Mouse (Mus musculus): ENCODE results near the gene Gipc1.
A peak's percentile ranks its signal among the peaks of the same experiment; 100 is the strongest.

Gipc1 gene

DNA sequence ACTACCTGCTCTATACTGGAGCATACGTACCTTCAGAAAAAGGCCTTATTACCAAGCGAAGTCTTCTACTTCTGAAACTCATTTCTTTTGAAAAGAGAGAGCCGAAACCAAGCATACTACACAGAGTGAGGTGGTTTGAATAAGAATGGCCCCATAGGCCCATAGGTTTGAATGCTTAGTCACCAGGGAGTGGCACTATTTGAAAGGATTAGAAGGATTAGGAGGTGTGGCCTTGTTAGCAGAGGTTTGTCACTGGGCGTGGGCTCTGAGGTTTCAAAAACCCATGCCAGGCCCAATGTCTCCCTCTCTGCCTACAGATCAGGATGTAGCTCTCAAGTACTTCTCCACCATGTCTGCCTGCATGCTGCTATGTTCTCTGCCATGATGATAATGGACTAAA lies 4.4 kb upstream of the Gipc1 start:
- DNase-seq (ENCODE audit: low read depth, low spot score): no peak

DNA sequence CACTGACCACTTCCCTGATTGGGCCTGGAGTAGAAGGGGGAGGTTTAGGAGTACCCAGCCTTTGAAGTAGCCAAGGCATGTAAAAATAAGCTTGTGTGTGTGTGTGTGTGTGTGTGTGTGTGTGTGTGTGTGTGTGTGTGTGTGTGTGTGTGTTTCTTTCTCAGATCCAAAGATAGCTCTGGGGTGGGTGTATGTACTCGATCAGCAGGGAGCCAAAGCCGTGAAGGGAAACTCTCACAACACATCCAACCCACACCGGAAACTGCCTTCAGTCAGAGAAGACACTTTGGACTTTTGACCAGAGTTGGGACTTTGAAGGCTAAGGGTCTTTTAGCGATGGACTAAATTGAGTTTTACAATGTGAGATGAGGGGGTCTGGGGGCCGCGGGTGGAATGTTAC lies 2.8 kb upstream of the Gipc1 start:
- no peak for DNase-seq (ENCODE audit: low read depth, low spot score)

DNA sequence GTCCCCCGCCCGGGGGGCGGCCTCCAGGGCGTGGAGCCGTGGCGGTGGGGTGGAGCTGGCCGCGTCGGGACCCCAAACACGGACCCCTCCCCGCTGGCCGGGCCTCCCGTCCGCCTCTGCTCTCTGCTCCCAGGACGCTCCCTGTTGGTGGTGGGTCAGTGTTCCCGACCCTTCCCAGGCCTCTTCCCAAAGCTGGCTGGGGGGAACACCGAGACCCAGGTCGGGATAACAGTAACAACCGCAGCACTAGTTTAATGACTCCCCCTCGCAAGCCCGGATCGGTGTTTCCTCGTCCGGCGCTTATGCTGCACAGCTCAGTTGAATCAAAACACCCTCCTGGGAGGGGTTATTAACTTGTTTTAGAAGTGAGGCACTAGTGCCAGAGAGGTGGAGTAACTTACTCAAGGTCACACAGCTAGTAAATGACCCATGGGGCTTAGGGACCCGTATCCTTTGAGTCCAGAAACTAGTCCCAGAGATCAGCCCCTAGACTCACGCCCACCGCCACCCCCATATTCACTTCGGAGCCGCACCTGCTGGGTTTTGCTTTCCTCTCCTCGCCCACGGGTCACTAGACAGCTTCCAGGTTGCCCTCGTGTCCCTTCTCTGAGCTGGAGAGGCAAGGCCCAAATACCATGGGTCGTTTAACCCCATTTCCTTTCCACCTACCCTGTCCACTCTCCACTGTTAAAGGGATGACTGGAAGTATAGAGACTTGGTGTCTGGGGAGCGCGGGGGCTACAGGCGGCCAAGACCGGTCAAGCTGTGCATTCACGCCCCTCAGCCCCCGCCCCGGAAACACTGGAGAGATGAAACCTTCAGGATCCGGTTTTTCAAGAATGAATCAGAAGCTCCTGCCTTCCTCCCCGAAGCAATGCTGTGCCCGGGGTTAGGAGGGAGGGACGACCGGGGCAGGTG lies 526 bp downstream of the Gipc1 start:
- peak; percentile 27 for DNase-seq (ENCODE audit: low read depth, low spot score)

DNA sequence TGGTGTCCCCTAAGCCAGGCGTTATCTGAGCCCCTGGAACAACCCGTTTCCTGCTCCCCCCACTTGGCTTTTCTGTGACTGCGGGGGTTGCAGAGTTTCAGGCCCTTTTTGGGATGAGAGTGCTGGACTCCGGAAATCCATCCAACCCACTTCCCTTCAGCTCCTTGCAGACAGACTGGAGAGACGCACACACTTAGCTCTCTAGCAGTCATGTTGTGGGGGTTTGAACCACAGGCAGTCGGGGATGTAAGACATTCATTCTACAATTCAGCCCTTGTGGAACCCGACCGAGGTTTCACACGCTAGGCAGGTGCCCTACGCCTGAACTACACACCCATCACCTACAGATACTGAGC lies 1.2 kb downstream of the Gipc1 start:
- no peak for DNase-seq (ENCODE audit: low read depth, low spot score)

DNA sequence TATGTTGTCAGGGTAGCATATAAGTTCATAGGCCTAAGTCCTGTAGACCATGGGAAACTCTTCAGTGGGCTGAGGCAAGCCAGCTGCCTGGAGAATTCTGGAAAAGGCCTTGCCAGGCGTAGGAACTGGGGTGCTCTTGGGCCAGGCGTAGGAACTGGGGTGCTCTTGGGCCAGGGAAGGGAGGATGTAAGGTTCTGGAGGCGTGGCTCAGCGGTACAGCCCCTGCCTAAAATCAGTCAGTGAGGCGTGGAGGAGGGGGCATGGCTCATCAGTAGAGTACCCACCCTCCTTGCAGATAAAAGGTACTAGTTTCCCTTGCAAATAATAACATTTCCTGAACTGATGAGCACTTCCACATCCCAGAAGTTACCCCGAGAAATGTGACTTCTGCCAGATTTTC lies 2.2 kb downstream of the Gipc1 start:
- DNase-seq (ENCODE audit: low read depth, low spot score): no peak

DNA sequence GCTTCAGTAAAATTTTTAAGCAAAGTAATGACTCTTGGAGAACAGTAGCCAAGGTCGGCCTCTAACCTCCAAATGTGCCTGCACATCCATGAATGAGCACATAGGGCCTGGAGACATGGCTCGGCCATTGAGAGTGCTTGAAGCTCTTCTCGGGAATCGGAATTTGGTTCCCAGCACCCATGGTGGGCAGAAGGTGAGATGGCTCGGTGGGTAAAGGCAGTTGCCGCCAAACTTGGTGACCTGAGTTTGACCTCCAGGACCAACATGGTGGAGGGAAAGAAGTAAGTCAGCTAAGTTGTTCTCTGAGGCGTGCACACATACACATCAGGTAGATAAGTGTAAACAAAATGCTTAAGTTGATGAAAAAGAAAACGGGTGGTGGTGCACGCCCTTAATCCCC lies 3.6 kb downstream of the Gipc1 start:
- no peak for DNase-seq (ENCODE audit: low read depth, low spot score)

DNA sequence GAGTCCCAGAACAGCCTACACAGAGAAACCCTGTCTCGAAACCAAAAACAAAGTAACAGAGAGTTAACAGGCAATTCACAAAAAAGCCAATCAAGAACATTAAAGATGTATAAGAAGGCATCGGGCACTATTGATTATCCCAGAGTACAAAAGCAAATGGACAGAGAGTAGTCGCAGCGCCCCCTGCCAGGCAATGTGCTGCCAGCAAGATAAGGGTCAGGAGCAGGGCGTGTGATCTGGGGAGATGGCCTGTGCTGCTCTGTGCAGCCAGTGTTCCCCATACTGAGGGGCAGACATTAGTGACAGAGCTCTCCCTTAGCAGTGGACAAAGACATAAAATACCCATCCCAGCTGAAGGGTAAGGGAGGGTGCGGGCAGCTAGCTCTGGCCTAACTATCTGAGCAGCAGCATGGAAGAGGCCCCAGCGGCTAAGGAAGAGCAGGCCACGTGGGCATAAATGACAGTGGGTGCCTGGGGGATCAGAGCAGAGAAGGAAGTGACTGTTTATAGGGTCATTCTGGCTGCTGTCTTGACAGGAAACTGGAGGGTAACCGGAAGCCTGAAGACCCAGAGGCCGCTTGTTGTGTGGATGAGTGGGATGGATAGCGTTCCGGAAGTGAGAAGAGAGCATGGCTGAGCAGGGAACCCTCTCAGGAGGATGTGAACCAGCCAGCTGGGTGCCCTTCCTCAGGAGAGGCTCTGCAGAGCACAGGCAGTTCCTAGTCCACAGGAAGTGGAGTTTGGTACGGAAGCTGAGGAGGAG lies 4.2 kb downstream of the Gipc1 start:
- no peak for DNase-seq (ENCODE audit: low read depth, low spot score)

DNA sequence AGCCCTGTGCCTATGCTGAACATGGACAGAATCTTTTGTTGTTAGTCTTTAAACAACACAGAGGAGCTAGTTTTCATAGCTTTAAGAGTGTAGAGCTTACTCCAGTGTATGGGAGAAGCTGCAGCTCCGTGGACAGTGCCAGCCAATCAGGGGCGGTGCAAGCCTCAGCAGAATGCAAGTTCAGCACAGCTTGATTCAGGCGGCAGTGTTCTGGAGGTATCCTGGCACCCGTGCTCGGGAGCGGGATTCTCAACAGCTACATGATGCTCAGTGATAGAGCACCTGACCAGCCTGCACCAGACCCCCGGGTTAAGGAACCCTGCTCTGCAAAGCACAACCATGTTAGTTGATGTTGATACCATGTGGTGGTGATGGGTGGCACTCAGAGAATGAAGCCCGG lies 8.1 kb downstream of the Gipc1 start:
- no peak for DNase-seq (ENCODE audit: low read depth, low spot score)

DNA sequence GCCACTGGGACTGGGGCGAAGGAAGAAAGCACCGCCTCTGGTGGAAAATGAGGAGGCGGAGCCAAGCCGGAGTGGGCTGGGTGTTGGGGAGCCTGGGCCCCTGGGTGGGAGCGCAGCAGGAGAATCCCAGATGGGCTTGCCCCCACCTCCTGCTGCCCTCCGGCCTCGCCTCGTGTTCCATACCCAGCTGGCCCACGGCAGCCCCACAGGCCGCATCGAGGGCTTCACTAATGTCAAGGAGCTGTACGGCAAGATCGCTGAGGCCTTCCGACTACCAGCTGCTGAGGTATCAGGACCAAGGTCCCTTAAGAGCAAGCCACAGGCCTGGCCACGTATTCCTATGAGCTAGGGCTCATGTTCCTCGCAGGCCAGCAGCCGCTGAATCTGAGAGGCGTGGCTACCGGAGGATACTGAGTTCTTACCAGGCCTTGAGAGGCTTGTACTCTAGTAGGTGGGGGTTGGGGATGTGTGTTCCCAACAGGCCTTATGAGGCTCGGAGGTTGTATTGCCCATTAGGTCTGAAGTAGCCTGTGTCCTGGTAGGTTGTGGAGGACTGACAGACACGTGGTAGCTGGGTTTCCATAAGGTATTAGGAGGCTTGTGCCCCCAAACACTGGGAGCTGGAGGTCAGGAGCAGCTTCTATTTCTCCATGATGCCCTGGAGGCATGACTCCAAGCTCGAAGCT lies 8.7 kb downstream of the Gipc1 start:
- DNase-seq (ENCODE audit: low read depth, low spot score): no peak

DNA sequence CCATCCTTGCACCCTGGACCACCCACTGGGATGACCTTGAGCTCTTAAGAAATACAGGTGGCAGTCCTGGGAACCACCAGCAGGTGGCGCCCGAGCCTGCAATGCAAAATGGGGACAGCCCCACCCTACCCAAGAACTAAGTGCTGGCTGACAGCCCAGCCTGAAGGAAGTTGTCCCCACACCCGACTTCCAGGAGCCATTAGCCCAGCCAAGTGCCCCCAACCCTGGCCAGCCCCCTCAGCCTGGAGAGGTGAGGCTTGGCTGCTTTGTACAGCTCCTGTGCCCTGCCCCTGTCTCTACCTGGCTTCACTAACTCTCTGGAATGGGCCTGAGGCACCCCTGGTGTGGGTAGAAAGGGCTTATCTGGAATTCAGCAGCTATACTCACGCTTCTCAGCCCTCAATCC lies 9.9 kb downstream of the Gipc1 start:
- peak; percentile 72 for DNase-seq (ENCODE audit: low read depth, low spot score)

DNA sequence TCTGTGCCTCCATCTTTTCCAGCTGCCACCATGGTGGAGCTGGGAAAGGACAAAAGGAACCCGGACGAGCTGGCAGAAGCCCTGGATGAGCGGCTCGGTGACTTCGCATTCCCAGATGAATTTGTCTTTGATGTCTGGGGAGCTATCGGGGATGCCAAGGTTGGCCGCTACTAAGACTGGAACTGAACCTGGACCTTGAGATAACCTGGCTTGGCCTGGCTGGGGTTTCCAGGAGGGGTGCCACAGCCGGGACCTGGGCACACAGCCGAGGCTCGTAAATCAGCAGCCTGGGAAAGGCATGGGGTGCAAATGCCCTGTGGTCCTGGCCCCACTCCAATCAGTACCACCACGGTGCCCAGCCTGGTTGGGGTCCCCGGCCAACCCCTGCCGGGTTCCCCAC lies 11.6 kb downstream of the Gipc1 start:
- DNase-seq (ENCODE audit: low read depth, low spot score): no peak

DNA sequence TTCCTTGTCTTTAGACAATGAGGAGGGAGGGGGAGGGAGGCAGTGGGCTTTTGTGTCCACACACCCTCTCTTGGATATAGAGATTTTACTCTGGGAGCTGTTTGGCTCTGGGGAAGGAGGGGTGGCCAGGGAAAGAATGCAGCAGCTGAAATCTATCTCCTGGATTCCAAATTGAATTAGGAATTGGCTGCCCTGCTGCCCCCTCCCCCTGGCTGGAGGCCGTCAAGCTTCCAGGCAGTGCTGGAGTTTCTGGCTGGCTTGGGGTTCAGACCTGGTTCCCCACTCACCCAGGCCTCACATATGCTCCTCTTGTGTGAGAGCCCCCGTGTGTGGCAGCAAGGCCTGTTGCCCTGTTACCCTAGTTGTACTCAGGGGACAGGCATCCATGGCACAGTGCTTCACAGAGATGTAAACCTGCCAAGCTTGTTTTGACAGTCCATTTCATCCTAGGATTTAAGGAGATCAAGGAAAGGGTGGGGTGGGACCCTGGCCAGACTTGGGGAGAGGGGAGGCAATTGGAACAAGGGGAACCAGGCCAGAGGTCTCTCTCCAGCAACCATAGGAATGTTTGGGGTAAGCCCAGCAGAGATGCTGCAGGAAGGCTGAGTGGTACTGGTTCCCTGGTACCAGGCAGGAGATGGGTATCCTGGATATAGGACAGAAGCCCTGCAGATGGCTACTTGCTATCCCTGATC lies 12.6 kb downstream of the Gipc1 start:
- DNase-seq (ENCODE audit: low read depth, low spot score): no peak

DNA sequence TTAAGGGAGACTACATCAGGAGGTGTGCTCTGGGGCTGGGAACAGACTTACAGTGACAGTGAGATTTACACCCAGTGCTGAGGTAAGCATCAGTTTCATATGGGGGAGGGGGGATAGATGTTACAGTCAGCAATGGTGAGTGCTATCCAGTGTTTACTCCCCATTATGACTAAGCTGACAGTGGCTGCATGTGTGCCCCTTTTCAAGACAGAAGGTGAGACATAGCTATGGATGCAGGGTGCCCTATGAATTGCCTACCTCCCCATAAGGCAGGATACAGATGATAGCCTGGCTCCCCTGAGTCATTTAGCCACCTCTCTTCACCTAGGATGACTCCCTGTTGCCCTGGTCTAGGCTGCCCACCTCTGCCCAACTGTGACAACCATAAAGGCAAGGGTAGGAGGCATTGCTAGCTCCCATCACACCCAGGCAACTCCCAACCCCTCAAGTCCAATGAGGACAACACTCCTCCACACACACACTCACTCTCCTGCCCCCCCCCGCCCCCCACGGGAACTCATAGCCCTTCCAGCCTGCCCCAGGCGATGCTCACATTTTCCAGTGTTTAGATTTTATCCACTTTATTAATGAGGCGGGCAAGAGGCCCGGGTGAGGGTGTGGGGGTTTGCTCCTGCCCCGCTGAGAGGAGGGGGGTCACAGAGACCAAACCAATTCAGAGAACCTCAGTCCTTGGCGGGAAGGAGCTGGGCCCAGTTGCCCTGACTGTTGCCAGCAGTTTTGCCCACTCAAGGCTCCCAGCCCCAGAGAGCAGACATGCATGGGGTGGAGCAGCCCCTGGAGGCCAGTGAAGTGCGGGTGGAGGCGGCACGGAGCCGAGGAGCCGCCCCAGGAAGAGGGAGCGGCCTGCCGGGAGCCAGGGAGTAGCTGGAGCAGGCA lies 13.7 kb downstream of the Gipc1 start, which contains the start of gene Ptger1:
Ptger1 (plus strand) TSS at position 710 of the 897 bp plus-strand sequence.
- no peak for DNase-seq (ENCODE audit: low read depth, low spot score)

DNA sequence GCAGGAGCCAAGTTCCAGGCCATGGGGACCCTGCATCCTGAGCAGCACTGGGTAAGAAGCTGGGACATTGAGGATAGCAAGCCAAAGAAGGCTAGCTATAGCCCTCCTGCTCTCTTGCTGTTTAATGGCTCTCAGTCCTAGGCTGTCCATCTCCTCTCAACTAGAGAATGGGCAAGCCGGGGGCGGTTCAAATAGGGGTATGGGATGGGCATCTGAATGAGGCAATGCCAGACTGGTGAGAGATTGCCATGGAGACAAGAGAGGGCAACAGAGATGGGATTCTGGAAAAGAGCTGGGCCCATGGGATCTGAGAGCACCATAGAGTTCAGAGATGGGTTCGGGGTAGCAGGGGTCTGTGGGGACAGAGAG lies 14.4 kb downstream of the Gipc1 start:
- no peak for DNase-seq (ENCODE audit: low read depth, low spot score)

DNA sequence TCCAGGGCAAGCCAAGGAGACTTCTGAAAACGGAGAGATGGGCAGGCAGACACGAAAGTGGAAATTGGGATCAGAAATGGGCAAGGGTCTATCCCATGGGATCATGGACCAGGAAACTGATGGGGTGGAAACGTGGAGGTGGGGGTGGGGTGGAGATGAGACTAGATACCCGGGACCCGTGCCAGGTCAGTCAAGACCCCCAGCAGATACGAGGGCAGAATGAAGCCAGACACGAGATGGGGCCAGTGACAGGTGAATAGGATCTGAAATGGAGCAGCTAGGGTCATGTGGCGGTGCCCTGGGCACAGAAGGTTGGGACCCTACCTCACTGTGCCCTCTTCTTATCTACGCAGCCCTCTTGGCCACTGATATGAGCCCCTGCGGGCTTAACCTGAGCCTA lies 15.0 kb downstream of the Gipc1 start:
- DNase-seq (ENCODE audit: low read depth, low spot score): no peak

DNA sequence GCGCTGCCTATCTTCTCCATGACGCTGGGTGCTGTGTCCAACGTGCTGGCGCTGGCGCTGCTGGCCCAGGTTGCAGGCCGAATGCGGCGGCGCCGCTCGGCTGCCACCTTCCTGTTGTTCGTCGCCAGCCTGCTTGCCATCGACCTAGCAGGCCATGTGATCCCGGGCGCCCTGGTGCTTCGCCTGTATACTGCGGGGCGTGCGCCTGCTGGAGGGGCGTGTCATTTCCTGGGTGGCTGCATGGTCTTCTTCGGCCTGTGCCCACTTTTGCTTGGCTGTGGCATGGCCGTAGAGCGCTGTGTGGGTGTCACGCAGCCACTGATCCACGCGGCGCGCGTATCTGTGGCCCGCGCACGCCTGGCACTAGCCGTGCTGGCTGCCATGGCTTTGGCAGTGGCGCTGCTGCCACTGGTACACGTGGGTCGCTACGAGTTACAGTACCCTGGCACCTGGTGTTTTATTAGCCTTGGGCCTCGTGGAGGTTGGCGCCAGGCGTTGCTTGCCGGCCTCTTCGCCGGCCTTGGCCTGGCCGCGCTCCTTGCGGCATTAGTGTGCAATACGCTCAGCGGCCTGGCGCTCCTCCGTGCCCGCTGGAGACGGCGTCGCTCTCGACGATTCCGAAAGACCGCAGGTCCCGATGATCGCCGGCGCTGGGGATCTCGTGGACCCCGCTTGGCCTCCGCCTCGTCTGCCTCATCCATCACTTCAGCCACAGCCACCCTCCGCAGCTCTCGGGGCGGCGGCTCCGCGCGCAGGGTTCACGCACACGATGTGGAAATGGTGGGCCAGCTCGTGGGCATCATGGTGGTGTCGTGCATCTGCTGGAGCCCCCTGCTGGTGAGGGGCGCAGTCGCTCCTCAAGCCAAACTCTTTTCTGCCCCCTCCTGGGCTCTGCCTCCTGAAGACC lies 15.8 kb downstream of the Gipc1 start:
- DNase-seq (ENCODE audit: low read depth, low spot score): no peak

DNA sequence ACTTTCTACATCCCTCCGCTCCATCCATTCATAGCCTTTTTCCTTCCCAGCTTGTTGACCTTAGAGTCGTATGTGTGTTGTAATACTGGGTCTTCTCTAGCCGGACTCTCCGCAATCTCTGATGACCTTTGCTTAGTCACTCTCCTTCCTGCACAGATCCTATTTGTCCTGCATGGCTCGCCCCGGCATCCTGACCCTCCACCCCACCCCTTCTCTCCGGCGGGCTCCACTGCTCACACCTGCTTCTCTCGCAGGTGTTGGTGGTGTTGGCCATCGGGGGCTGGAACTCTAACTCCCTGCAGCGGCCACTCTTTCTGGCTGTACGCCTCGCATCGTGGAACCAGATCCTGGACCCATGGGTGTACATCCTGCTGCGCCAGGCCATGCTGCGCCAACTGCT lies 16.5 kb downstream of the Gipc1 start:
- no peak for DNase-seq (ENCODE audit: low read depth, low spot score)

DNA sequence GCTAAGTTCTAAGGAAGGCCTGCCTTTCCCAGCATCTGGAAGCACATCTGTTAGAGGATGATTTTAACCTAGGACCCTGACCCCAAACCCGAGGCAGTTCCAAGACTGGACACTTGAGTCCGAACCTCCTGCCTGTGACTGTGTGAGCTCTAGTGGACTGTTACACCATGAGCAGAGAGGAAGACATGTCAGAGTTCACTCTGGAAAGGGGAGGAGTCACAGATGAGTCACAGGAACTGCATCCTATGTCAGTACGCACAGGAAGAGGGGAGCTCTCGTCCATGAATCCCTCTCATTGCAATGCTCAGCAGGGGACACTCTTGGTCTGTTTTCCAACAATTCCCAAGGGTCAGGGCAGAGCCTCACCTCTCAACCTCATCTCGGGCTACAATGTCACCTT lies 20.5 kb downstream of the Gipc1 start:
- no peak for DNase-seq (ENCODE audit: low read depth, low spot score)

DNA sequence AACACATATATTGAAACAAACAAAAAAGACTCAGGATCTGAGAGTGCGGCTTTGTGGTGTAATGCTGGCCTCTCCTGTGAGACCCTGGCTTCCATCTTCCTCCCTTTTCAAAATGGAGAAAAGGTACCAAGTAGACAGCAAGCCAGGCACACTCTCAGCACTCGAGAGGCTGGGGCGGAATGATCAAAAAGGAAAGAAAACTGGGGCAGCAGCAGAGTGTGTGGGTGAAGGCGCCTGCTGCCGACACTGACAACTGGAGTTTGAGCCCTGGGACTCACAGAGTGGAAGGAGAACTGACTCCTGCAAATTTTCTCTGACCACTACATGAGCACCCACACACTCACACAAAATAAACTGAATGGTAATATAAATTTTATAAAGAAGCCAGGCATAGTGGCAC lies 22.0 kb downstream of the Gipc1 start:
- DNase-seq (ENCODE audit: low read depth, low spot score): no peak

DNA sequence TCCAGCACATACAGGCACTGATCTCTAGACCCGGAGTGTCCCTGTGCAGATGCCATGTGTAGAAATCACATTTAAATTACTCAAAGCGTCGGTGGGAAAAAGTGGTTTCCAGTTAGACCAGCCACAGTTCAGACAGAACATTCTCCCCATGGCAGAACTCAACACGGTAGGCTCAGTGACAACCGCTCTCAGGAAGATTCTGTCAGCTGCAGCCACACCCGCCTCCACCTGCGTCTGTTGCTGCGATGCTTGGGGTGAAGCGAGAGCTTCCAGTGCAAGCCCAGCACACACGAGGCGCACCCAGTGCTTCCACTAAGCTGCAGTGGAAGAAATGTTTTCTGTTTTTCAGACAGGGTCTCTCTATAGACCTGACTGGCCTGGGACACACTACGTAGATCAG lies 27.4 kb downstream of the Gipc1 start:
- no peak for DNase-seq (ENCODE audit: low read depth, low spot score)
